Mouse (Mus musculus): ENCODE results near the gene Agpat4.
"Not testable (repeated sequence)": the region's sequence is repeated elsewhere in the genome, so short reads cannot be mapped to it uniquely, and the experiment has no call there.

Gene Agpat4

DNA sequence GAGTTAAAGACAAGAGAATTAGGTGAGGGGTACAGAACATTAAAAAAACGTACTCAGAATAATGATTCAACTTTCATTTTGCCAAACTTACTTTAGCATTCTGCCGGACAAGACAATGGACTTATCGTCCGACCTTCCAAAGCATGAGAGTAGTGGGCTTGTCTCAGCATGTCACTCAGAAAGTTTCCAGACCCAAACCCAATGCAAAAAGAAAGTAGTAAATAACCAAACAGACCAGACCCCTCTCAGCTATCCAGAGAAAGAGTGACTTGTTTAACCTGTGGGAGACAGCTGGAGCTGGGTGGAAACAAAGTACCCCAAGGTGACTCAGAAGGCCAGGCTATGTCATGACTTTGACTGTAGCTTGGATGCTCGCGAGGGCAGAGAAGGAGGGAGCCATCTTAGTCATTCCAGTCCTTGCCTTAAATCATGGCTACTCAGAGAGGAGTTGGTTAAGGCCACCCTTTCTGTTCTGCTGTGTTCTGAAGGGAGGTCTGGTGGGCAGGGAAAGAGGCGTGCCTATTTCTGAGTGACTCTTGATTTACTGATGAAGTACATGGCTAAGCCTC is 2.8 kb downstream of the Agpat4 start:
- DNase-seq (ENCODE audit: low read depth in 1 of 2, low spot score in 2 of 2), result no peak

DNA sequence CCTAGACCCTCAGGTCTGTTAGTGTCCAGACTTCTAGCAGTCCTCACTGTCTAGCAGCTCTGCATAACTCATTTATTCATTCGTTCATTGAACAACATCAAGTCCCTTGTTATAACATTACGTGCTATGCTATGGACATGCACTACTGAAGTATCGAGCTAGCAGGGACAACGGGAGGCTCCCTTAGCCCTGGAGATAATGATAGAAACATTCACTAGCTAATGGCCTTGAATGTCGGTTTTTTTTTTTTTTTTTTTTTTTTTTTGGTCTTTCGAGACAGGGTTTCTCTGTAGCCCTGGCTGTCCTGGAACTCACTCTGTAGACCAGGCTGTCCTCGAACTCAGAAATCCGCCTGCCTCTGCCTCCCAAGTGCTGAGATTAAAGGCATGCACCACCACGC is 3.8 kb downstream of the Agpat4 start:
- not testable (repeated sequence) for DNase-seq (ENCODE audit: low read depth in 1 of 2, low spot score in 2 of 2)

DNA sequence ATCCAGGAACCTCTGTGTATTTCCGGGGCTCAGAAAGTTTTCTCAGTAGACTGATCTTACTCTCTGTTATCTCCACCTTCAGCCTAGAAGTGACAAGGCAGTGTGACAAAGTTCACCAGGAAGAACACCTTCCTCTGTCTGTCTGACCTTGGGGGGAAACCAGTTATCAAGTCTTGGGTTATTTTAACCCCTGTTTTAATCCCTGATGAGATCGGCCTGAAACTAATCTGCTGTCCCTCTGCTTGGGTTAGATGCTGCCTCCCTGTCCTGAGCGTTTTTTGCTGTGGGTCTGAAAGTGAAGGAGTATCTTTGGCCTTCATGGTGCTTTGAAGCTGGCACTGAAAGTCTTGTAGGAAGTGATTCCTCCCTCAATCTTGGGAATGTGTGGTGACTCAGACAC is 4.7 kb downstream of the Agpat4 start:
- DNase-seq (ENCODE audit: low read depth in 1 of 2, low spot score in 2 of 2), result no peak

DNA sequence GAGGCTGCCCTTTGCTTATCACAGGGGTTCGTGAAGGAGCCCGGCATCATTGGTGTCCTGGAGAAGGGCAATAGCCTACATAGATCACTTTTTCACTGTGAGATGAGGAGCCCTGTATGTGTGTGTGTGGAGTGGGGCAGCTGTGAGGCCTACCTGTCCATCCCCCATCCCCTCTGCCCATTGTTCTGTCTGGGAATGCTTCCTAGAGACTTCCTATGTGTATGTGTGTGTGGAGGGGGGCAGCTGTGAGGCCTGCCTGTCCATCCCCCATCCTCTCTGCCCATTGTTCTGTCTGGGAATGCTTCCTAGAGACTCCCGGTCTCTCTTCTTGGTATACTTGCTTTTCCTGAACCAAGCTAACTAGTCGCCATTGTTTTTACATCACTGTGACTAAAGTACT is 8.6 kb downstream of the Agpat4 start:
- DNase-seq (ENCODE audit: low read depth in 1 of 2, low spot score in 2 of 2), result no peak

DNA sequence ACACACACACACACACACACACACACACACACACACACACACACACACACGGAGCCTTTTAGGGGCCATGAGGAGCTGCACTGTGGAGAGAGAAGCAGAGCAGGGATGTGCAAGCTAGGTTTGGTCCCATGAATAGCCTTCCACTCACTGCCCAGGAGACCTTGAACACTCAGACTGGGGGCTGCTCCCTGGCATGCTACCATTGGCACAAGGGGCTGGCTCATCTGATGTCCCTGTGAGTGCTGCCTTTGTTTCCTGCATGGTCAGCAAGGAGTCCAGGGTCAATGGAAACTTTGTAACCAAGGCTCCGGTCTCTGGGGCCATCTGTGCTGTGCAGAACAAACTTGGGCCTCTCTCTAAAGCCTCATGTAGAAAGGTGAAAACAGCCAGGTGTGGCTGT is 10.5 kb downstream of the Agpat4 start:
- no peak for DNase-seq (ENCODE audit: low read depth in 1 of 2, low spot score in 2 of 2)

DNA sequence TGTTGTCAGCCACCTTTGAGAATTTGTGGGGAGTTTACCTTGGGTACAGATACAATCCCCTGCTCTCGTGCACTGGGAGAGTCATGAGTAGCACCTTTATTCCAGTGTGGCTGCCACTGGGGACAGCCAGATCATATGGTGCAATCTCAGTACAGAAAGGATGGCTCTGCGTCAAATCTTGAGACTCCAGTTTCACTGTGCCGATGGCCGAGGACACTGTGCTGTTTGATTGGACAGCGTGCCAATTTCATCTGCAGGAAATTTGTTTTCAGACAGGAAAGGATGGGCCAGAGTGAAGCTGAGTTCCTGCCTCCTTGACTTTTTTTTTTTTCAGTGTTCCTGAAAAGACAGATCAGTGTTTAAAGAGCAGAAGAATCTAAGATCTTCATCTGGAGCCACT is 12.7 kb downstream of the Agpat4 start:
- no peak for DNase-seq (ENCODE audit: low read depth in 1 of 2, low spot score in 2 of 2)

DNA sequence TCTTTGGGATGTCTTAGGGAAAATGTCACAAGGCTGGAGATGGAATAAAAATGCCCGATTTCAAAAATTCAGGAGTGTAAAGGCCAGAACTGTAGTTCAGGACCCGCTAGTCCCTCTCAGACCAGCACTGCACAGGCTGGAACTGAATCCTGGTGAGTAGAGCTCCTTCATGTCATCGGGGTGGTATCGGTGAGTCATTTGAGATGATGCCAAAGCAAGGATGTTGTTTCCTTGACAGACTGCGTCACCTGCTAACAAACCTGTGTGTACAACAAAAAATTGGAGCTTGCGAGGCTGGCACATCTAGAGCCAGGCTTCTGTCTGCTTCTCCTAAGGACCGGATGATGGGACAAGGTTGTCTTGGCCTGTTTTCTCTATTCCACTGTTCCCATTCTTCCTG is 13.1 kb downstream of the Agpat4 start:
- DNase-seq (ENCODE audit: low read depth in 1 of 2, low spot score in 2 of 2), result no peak

DNA sequence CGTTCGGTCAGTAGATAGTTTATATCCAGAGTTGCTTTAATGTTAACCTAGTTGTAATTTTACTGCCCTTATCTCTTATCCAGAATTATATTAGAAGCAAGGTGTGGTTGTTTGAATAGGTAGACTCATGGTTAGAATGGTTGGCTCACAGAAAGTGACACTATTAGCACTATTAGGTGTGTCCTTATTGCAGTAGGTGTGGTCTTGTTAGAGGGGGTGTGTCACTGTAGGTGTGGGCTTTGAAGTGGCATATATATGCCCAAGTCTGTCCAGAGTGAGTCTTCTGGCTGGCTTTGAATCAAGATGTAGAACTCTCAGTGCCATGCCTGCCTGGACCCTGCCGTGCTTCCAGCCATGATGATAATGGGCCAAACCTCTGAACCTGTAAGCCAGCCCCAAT is 14.4 kb downstream of the Agpat4 start:
- DNase-seq (ENCODE audit: low read depth in 1 of 2, low spot score in 2 of 2), result no peak

DNA sequence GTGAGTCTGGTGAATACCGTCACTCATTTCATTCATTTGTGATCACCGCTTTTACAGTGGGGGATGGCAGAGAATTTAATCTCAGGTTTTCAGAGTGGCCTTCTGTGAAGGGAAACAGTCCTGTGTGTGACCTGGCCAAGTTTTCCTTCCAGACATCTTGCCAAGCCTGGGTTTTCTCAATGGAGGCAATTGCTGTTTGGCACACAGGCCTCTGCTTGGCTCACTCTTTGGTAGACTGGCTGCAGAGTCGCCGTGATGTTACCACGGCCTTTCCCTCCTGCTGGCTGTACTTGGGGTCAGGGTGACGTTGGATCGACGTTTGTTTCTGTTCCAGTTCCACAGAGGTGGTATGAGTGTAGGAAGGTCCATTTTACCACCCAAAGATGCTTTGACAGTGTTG is 15.5 kb downstream of the Agpat4 start:
- DNase-seq (ENCODE audit: low read depth in 1 of 2, low spot score in 2 of 2), result no peak

DNA sequence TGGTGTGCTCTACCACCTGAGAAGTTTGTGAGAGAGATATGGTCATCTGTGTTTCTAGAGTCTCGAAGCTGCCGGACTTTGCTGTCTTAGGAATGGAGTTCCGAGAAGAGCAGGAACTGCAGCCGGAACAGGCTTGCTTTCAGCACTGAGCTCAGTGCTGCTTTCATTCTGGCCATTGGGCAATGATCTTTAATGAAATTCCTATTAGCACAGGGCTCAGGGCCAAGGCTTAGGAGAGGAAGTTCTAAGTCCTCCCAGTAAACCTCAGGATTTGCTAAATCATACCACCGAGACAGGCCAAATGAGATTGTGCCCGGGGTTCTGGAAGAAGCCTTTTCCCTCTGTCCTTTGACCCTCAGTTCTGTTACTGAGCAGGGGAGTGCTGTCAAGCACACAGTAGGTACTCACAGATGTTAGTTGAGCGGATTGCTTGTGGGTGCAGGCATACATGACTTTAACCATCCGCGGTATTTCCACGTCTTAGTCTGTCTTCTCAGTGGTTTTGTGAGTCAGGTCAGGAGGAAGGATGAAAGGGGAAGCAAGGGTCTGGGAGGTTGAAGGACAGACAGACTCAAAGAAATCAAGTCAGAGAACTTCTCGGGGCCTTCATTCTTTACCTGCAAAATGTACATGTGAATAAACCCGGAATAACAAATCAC is 16.6 kb downstream of the Agpat4 start:
- peak in 1 of 2 experiments; percentile 37 for DNase-seq (ENCODE audit: low read depth in 1 of 2, low spot score in 2 of 2)

DNA sequence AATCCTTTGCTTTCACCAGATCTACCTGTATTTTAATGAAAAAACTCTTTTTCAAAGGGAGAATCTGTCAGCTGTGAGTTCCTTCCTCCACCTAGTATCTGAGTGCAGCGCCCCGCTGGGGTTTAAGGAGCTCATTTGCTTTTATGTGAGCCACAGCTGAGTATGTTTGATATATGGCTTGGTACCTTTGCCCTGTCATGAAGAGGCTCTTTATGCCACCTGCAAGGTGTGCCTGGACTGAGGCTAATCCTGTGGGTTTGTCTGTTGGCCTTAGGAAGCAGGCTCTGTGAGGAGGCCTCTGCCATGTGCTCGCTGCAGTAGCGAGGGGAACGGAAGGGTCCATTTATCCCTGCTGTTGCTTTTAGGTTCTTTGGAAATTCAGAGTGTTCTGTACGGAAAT is 19.9 kb downstream of the Agpat4 start:
- DNase-seq (ENCODE audit: low read depth in 1 of 2, low spot score in 2 of 2), result no peak

DNA sequence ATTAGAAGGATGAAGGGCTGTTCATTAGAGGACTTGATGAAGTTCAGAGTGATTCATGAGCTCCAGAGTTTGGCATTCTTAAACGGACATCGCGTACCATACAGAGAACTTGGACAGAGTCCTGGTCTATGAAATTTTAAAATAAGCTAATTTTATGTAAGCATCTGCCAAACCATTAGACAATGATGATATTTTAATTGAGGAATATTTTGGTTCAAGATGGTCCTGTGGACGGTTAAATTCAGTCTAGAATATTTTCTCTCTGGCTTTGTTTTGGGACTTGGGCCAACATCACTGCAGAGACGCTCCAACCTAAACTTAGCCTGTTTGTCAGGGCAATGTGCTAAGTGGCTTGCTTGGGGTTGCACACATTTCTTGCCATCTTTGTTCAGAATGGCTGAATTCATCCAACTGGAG is 25.5 kb downstream of the Agpat4 start:
- no peak for DNase-seq (ENCODE audit: low read depth in 1 of 2, low spot score in 2 of 2)

DNA sequence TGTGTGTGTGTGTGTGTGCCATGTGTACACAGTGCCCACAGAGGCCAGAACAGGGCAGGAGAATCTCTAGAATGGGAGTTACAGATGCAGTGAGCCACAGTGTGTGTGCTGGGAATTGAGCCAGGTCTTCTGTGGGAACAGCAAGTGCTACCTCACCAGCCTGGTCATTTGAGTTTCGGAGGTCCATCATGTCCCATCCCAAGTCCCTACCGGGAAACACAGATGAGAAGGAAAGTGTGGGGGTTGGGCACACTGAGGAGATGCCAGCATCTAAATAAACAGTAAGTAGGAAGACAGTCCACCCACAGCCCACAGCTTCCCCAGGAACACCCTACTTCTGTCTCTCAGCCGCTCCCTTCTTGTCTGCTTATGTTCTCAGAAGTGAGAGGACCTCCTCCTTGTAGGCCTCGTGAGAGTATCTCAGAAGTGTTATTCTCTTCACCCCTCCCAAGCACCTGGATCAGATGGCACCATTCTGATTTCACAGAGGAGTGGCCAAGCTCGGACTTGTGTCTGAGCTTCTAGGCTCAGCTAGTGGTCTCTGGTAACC is 27.7 kb downstream of the Agpat4 start:
- DNase-seq (ENCODE audit: low read depth in 1 of 2, low spot score in 2 of 2), result no peak

DNA sequence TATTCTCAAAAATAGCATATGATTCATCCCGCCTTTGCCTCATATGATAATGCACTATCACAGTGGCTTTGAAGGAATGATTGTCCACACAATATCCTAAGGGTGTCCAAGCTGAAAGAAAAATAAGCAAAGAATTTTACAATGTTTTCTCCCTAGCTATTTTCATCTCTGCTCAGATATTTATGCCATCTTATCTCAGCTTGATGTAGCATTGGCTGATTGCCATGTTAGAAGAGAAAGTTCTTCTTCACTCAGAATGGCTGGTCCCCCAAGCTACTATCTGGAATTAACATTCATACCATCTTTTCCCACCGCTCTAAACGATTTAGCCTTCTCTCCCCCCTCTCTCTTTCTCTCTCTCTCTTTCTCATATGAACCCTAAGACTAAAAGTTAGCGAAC is 29.3 kb downstream of the Agpat4 start:
- DNase-seq (ENCODE audit: low read depth in 1 of 2, low spot score in 2 of 2), result no peak

DNA sequence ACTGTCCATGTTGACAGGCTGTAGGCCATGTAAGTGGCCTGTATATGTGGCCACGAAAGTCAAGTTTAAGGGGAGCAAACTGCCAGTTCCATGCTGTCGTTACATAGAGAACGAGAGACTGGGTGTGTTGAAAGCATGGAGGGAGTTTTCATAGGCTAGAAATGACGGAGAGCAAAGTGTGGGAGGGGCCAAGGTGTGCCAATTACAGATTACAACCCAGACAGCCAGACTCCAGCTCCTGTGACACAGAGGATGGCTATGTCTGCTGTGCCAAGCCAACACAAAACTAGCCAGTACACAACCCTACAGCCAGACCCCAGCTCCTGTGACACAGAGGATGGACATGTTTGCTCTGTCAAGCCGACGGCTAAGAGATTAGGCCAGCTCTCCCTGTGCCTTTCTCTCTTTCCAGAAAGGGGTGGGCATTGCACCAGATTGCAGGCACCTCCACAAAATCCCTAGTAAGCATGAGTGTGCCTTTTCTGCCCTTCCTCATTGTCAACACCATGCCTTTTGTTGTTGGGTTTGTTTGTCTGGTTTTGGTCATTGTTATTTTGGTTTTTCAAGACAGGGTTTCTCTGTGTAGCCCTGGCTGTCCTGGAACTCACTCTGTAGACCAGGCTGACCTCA is 30.8 kb downstream of the Agpat4 start:
- DNase-seq (ENCODE audit: low read depth in 1 of 2, low spot score in 2 of 2), result no peak

DNA sequence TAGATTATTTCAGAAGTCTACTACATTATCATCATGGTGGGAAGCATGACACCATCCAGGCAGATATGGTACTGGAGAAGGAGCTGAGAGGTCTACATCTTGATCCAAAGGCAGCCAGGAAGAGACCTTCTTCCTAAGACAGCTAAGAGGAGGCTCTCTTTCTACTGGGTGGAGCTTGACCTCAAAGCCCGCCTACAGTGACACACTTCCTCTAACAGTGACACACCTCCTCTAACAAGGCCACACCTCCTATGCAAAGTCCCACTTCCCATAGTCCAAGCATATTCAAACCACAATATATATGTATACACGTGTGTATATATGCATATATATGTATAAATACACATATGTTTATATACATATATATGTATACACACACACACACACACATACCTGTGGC is 32.5 kb downstream of the Agpat4 start:
- DNase-seq (ENCODE audit: low read depth in 1 of 2, low spot score in 2 of 2), result no peak

DNA sequence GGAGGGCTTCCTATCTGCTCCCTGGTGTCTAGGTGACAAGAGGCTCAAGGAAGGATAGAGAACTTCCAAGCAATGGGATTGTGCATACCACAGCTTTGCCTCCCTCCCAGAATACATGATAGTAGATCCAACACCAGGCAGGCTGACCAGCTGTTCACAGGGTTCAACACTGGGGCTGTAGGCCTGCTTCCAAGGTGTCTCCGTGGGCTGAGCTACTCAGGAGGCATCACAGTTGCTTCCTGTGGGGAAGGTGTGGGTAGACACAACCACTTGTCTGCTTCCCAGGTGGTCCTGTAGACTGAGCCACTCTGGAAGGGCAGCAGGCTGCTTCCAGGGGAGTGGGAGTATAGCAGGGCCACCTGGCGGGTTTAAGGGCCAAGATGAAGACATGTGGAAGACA is 35.8 kb downstream of the Agpat4 start:
- DNase-seq (ENCODE audit: low read depth in 1 of 2, low spot score in 2 of 2), result no peak

DNA sequence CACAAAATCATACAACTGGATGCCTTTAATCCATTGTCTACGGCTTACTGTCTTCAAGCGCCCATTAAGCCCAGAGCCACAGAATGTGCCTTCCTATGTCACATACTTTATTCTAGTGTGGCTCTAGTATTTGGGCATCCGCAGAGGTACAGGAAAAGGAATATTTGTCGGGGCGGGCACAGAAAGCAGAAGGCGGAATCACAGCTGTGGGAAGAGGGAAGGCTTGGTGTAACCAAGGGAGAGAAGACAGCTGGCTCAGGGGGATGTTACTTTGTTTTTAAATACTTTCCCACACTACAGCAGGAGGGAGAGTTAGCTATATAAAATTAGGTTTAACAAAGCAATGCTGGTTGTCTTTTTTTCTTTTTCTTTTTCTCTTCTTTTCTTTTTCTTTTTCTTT is 36.7 kb downstream of the Agpat4 start:
- no peak for DNase-seq (ENCODE audit: low read depth in 1 of 2, low spot score in 2 of 2)

DNA sequence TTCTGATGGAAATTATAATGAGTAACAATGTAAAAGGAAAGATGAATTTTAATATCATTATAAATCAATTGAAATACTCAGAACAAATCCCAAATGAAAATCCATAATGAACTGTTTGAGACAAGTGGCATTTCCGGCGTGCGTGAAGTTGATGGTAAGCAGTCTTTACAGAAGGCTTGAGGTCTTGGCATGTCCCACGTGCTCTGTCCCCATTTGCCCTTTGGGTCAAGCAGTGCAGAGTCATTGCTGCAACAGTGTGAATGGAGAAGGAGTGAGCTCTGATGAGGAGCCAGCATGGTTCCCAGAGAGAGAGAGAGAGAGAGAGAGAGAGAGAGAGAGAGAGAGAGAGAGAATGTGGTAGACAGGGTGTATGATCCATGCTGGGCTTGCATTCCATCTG is 37.4 kb downstream of the Agpat4 start:
- no peak for DNase-seq (ENCODE audit: low read depth in 1 of 2, low spot score in 2 of 2)

DNA sequence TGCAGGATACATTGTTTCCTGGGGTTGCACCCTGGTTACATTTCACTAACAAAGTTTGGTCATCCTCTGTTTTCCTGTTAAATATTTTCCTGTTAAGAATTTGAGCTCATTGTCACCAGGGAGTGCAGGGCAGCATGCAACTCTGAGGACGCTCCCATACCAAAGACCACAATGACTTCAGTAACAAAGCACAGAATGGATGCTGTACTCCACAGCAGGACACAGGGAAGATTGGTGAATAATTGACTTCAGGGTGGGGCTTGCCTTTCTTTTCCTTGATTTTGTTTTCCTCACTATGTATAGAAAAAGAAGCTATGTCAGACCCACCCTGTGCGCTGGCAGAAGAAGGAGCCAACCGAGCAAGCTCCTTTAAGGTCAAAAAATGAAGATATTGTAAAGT is 38.2 kb downstream of the Agpat4 start:
- DNase-seq (ENCODE audit: low read depth in 1 of 2, low spot score in 2 of 2), result no peak

DNA sequence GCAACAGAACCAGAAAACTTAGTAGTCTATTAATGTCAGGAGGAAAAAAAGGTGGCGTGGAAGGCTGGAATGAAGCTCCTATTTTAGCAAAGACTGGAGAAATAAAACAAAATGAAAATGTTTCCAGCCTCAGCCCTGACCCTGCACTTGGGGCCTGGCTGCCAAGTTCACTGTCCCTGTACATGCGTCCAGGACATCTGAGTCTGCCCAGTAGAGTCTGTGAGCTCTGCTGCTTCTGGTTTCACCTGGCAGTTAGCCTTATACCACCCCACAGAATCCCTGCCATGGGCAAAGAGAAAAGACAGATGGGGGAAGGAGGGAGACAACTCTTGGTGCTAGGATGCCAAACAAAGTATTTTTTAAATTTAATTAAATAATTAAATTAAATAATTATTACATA is 38.7 kb downstream of the Agpat4 start:
- DNase-seq (ENCODE audit: low read depth in 1 of 2, low spot score in 2 of 2), result no peak

DNA sequence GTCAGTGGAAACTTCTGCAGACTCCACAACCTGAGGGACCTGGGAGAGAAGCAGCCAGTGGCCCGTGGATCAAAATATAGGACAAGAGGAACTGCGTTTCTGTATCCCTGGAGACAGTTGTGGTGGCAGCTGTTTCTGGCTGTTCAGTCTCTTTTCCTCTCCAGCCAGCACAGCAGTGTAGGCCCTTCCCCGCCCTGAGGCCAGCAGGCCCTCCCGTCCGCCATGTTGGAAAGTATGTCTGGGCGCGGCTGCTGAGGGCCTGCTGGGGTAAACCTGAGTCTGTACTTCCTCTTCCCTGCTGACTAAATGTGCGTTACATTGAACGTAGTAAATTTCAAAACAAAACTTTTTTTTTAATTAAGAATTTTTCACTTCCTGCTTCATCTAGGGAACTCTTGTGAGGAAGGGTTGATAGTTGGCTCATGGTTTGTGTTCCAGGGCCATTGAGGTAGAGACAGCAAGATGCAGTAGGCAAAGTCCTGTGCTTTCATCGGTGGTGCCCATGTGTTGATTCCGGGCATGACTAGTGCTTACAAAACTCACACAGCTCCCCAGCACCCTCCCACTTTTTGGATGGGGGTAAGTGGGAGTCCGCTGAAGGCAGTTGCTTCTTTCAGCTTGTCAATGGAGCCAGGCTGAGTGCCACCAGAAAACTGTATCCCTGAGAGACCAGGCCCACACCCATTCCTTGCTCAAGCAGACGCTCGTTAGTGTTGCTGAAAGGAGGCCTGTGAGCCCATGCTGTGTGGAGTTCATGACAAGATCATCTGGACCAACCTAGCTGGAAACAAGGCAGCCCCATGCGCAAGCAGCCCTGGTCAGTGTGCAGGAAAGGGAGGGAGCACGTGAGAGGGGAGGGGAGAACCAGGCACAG is 40.9 kb downstream of the Agpat4 start:
- peak; percentile 69 to 75 for DNase-seq (ENCODE audit: low read depth in 1 of 2, low spot score in 2 of 2)
